ENCODE assay signal across 40 mouse cellular contexts in the genomic region with DNA sequence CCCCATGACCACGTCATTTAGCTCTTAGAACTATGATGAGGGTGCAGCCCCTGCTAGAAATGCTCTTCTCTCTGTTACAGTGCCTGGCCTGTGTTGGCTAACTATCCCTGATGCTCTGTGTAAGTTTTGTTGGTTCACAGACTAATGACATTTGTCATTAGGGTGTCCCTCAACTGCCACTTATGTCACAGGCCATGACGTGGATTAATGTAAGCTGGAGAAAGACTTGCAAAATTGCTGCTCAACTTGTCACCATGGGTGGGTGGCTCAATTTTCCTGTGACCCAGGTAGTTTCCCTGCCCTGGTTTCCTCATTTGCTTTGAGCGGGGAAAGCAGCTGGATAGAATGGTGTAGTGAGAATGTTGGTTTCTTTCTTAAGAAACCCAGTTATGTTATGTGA. TPM values are rescaled to one million over a fixed set of nuclear protein-coding genes. Genes with fewer than 3 reads are reported as not detected.
"Had no signal": no experiment of that assay in that cellular context is flagged by ENCODE, and none has a peak within 500 bp of the region (broad histone marks: within the 10 kb centered on the region; RNA-seq: fewer than 3 reads in every experiment).

No protein-coding gene starts in this region.

- H3K36me3 ChIP-seq: heart, embryonic 12.5 days; heart, embryonic 13.5 days; heart, embryonic 15.5 days; hindbrain, embryonic 10.5 days; hindbrain, embryonic 12.5 days; hindbrain, embryonic 13.5 days; hindbrain, embryonic 15.5 days; intestine, embryonic 15.5 days; kidney, embryonic 15.5 days had no signal

- DNase-seq: heart, postnatal 10 days; heart, postnatal 14 days; heart, postnatal 36 days; heart, postnatal 4 days; kidney, adult 11 months; kidney, adult 18-20 months; kidney, adult 2 months; kidney, adult 8-10 months; kidney, adult 9 months; kidney, postnatal 10 days; kidney, postnatal 14 days; kidney, postnatal 36 days; kidney, postnatal 4 days; layer of hippocampus, adult 9-11 months; layer of hippocampus, postnatal 36 days had no signal

- H3K27ac ChIP-seq: heart, embryonic 13.5 days; heart, embryonic 15.5 days; hindbrain, embryonic 10.5 days; hindbrain, embryonic 12.5 days; hindbrain, embryonic 13.5 days; hindbrain, embryonic 14.5 days; hindbrain, embryonic 15.5 days; hindbrain, postnatal 0 days; intestine, embryonic 15.5 days; kidney, embryonic 15.5 days; kidney, postnatal 0 days; layer of hippocampus, adult 2 months; left cerebral cortex, adult 2 months had no signal

- H3K9ac ChIP-seq: heart, embryonic 12.5 days; heart, embryonic 13.5 days; heart, embryonic 15.5 days; hindbrain, embryonic 12.5 days; hindbrain, embryonic 13.5 days; hindbrain, embryonic 14.5 days; hindbrain, embryonic 15.5 days; intestine, embryonic 15.5 days; kidney, embryonic 15.5 days had no signal

- H3K4me3 ChIP-seq: heart, embryonic 12.5 days; heart, embryonic 13.5 days; heart, embryonic 15.5 days; hindbrain, embryonic 10.5 days; hindbrain, embryonic 12.5 days; hindbrain, embryonic 13.5 days; hindbrain, embryonic 15.5 days; intestine, embryonic 15.5 days; kidney, embryonic 15.5 days; layer of hippocampus, adult 2 months; left cerebral cortex, adult 2 months had no signal

- H3K9me3 ChIP-seq: heart, embryonic 12.5 days; heart, embryonic 13.5 days; heart, embryonic 15.5 days; hindbrain, embryonic 10.5 days; hindbrain, embryonic 12.5 days; hindbrain, embryonic 13.5 days; hindbrain, embryonic 15.5 days; intestine, embryonic 15.5 days; kidney, embryonic 15.5 days had no signal

- H3K4me2 ChIP-seq: heart, embryonic 11.5 days; heart, embryonic 12.5 days; heart, embryonic 13.5 days; heart, embryonic 15.5 days; hindbrain, embryonic 12.5 days; hindbrain, embryonic 13.5 days; hindbrain, embryonic 14.5 days; hindbrain, embryonic 15.5 days; intestine, embryonic 15.5 days; kidney, embryonic 15.5 days had no signal

- ATAC-seq: hindbrain, embryonic 16.5 days; hindbrain, postnatal 0 days; inflammation-experienced regulatory T-cells, adult 6 months; intestine, embryonic 15.5 days; intestine, embryonic 16.5 days; intestine, postnatal 0 days had no signal

- H3K4me1 ChIP-seq: heart, embryonic 12.5 days; heart, embryonic 13.5 days; heart, embryonic 15.5 days; hindbrain, embryonic 10.5 days; hindbrain, embryonic 12.5 days; hindbrain, embryonic 13.5 days; hindbrain, embryonic 15.5 days; intestine, embryonic 15.5 days; kidney, embryonic 15.5 days had no signal

- H3K27me3 ChIP-seq: heart, embryonic 13.5 days; heart, embryonic 15.5 days; hindbrain, embryonic 12.5 days; hindbrain, embryonic 13.5 days; hindbrain, embryonic 15.5 days; intestine, embryonic 15.5 days; kidney, embryonic 15.5 days had no signal

RNA-seq across cellular contexts. Expression of a gene that starts 22.8 kb away (rescaled TPM):
- total RNA-seq: heart, postnatal 10 days; heart, postnatal 14 days; heart, postnatal 25 days; heart, postnatal 36 days; hematopoietic stem cell, adult 5-6 weeks; hindbrain, postnatal 0 days; layer of hippocampus, adult 18-20 months; layer of hippocampus, adult 2 months; layer of hippocampus, adult 8-10 months; layer of hippocampus, postnatal 36 days; left cerebral cortex, adult 18-20 months; left cerebral cortex, adult 2 months; left cerebral cortex, adult 8-10 months had no signal
- polyA plus RNA-seq: heart, embryonic 11.5 days; heart, embryonic 12.5 days; heart, embryonic 13.5 days; hindbrain, embryonic 13.5 days; hindbrain, embryonic 14.5 days had no signal
